Mouse (Mus musculus) left cerebral cortex, adult 9 months (tissue): ENCODE results near the gene St8sia4.
A peak's percentile ranks its signal among the peaks of the same experiment; 100 is the strongest.

Source experiments
- DNase-seq, 2 experiments: peaks; one replicate each; pipeline ENCODE4 v3.0.0; 2022; ENCODE audit warnings: low spot score in 2 of 2

Gene St8sia4

GRCm38 (mm10) chr1:95667435-95668252 is at the start of gene St8sia4:
St8sia4 (minus strand) TSS chr1:95667571.
- peak; percentile 60 to 88 for DNase-seq

GRCm38 (mm10) chr1:95709181-95709580 is 41.8 kb upstream of the St8sia4 start:
- no peak for DNase-seq

GRCm38 (mm10) chr1:95699903-95700302 is 32.5 kb upstream of the St8sia4 start:
- DNase-seq, result no peak

- no peak for DNase-seq
Measured at GRCm38 (mm10) chr1:95674052-95674451, 6.7 kb upstream of the St8sia4 start.

- no peak for DNase-seq
Measured at GRCm38 (mm10) chr1:95668253-95668805, 958 bp upstream of the St8sia4 start.

GRCm38 (mm10) chr1:95666541-95667320 is 640 bp downstream of the St8sia4 start:
- DNase-seq, result peak in 1 of 2 experiments; percentile 2

GRCm38 (mm10) chr1:95665951-95666484 is 1.4 kb downstream of the St8sia4 start:
- DNase-seq, result peak in 1 of 2 experiments; percentile 6

GRCm38 (mm10) chr1:95664969-95665702 is 2.2 kb downstream of the St8sia4 start:
- peak in 1 of 2 experiments; percentile 14 for DNase-seq

- DNase-seq, result no peak
Measured at GRCm38 (mm10) chr1:95664321-95664825, 3.0 kb downstream of the St8sia4 start.

- no peak for DNase-seq
Measured at GRCm38 (mm10) chr1:95657051-95657668, 10.2 kb downstream of the St8sia4 start.

- DNase-seq, result no peak
Measured at GRCm38 (mm10) chr1:95655564-95655963, 11.8 kb downstream of the St8sia4 start.

GRCm38 (mm10) chr1:95653445-95653844 is 13.9 kb downstream of the St8sia4 start:
- no peak for DNase-seq

GRCm38 (mm10) chr1:95644292-95644691 is 23.1 kb downstream of the St8sia4 start:
- DNase-seq, result no peak

- no peak for DNase-seq
Measured at GRCm38 (mm10) chr1:95639001-95639400, 28.4 kb downstream of the St8sia4 start.

GRCm38 (mm10) chr1:95624376-95624775 is 43.0 kb downstream of the St8sia4 start:
- no peak for DNase-seq

- no peak for DNase-seq
Measured at GRCm38 (mm10) chr1:95618647-95619046, 48.7 kb downstream of the St8sia4 start.

- DNase-seq, result no peak
Measured at GRCm38 (mm10) chr1:95618125-95618524, 49.2 kb downstream of the St8sia4 start.

GRCm38 (mm10) chr1:95610017-95610416 is 57.4 kb downstream of the St8sia4 start:
- DNase-seq, result no peak

GRCm38 (mm10) chr1:95609045-95609444 is 58.3 kb downstream of the St8sia4 start:
- no peak for DNase-seq

- DNase-seq, result no peak
Measured at GRCm38 (mm10) chr1:95605458-95605857, 61.9 kb downstream of the St8sia4 start.

GRCm38 (mm10) chr1:95598108-95598507 is 69.3 kb downstream of the St8sia4 start:
- no peak for DNase-seq
